Mouse (Mus musculus) hindlimb bud, embryonic 11.5 days (tissue): ENCODE data around the gene Frmd8.

Experiments
- DNase-seq: peaks from one replicate; pipeline ENCODE4 v3.0.0-alpha.2; 2012; ENCODE audit warnings: low read depth, low spot score; ENCODE audit errors: extremely low spot score

The Frmd8 gene

GRCm38 (mm10) chr19:5840086-5840889, 34.8 kb downstream of the Frmd8 start:
- no peak for DNase-seq

GRCm38 (mm10) chr19:5839317-5840085, 35.6 kb downstream of the Frmd8 start:
- DNase-seq: no peak

GRCm38 (mm10) chr19:5838892-5839165, 36.2 kb downstream of the Frmd8 start:
- DNase-seq: no peak

- no peak for DNase-seq
These were observed 36.8 kb downstream of the Frmd8 start for GRCm38 (mm10) chr19:5838136-5838891.

- no peak for DNase-seq
These were observed 37.5 kb downstream of the Frmd8 start for GRCm38 (mm10) chr19:5837606-5838005.

- DNase-seq: no peak
These were observed 38.0 kb downstream of the Frmd8 start for GRCm38 (mm10) chr19:5836941-5837572.

GRCm38 (mm10) chr19:5835922-5836430, 39.1 kb downstream of the Frmd8 start:
- no peak for DNase-seq

- DNase-seq: no peak
These were observed 39.8 kb downstream of the Frmd8 start for GRCm38 (mm10) chr19:5835054-5835921.

GRCm38 (mm10) chr19:5834260-5834925, 40.7 kb downstream of the Frmd8 start:
- no peak for DNase-seq

GRCm38 (mm10) chr19:5833287-5834100, 41.6 kb downstream of the Frmd8 start:
- DNase-seq: no peak

- no peak for DNase-seq
These were observed 42.7 kb downstream of the Frmd8 start for GRCm38 (mm10) chr19:5832326-5832725.

GRCm38 (mm10) chr19:5831958-5832320, 43.1 kb downstream of the Frmd8 start:
- no peak for DNase-seq

- no peak for DNase-seq
These were observed 43.7 kb downstream of the Frmd8 start for GRCm38 (mm10) chr19:5831224-5831957.

- DNase-seq: no peak
These were observed 44.3 kb downstream of the Frmd8 start for GRCm38 (mm10) chr19:5830776-5831175.

GRCm38 (mm10) chr19:5829958-5830615, 45.0 kb downstream of the Frmd8 start:
- DNase-seq: no peak

- DNase-seq: no peak
These were observed 46.2 kb downstream of the Frmd8 start for GRCm38 (mm10) chr19:5828905-5829304.

GRCm38 (mm10) chr19:5828155-5828554, 46.9 kb downstream of the Frmd8 start:
- no peak for DNase-seq
